Mouse (Mus musculus): ENCODE data around the gene Tle6.
A peak's percentile ranks its signal among the peaks of the same experiment; 100 is the strongest.

Gene Tle6

GRCm38 (mm10) chr10:81600738-81601203, at the start of gene Tle6:
Gene Tle6 (minus strand): TSS chr10:81601073.
- DNase-seq = peak; percentile 97 to 98

GRCm38 (mm10) chr10:81648803-81649775, 48.2 kb upstream of the Tle6 start, which contains the start of gene Gm10778:
Gene Gm10778 (plus strand): TSS chr10:81649059.
- peak; percentile 89 to 91 for DNase-seq

- peak; percentile 12 to 48 for DNase-seq
Observed at GRCm38 (mm10) chr10:81646015-81646555, 45.2 kb upstream of the Tle6 start.

- DNase-seq = peak in 1 of 2 experiments; percentile 1
Observed at GRCm38 (mm10) chr10:81645391-81645790, 44.5 kb upstream of the Tle6 start.

GRCm38 (mm10) chr10:81644716-81645115, 43.8 kb upstream of the Tle6 start:
- DNase-seq = peak; percentile 19 to 25

GRCm38 (mm10) chr10:81644162-81644561, 43.3 kb upstream of the Tle6 start:
- DNase-seq = no peak

GRCm38 (mm10) chr10:81643449-81644055, 42.7 kb upstream of the Tle6 start:
- peak; percentile 98 to 99 for DNase-seq

GRCm38 (mm10) chr10:81642648-81643448, 42.0 kb upstream of the Tle6 start:
- peak in 1 of 2 experiments; percentile 34 for DNase-seq

GRCm38 (mm10) chr10:81641978-81642647, 41.2 kb upstream of the Tle6 start:
- DNase-seq = peak; percentile 35 to 57

GRCm38 (mm10) chr10:81641566-81641965, 40.7 kb upstream of the Tle6 start:
- peak; percentile 9 to 11 for DNase-seq

GRCm38 (mm10) chr10:81640825-81641224, 40.0 kb upstream of the Tle6 start:
- DNase-seq = peak in 1 of 2 experiments; percentile 35

- peak in 1 of 2 experiments; percentile 3 for DNase-seq
Observed at GRCm38 (mm10) chr10:81638101-81638500, 37.2 kb upstream of the Tle6 start.

GRCm38 (mm10) chr10:81636338-81636737, 35.5 kb upstream of the Tle6 start:
- peak in 1 of 2 experiments; percentile 3 for DNase-seq

- DNase-seq = peak; percentile 77 to 87
Observed at GRCm38 (mm10) chr10:81633253-81634099, 32.6 kb upstream of the Tle6 start.

- DNase-seq = no peak
Observed at GRCm38 (mm10) chr10:81628390-81628789, 27.5 kb upstream of the Tle6 start, which contains the start of gene Ankrd24. Gene Ankrd24 (plus strand): TSS chr10:81628540.

- peak in 1 of 2 experiments; percentile 63 for DNase-seq
Observed at GRCm38 (mm10) chr10:81627836-81628220, 27.0 kb upstream of the Tle6 start.

- DNase-seq = peak; percentile 92 to 95
Observed at GRCm38 (mm10) chr10:81626994-81627835, 26.3 kb upstream of the Tle6 start, which contains the start of gene Sirt6. Gene Sirt6 (minus strand): TSS chr10:81627797.

- peak in 1 of 2 experiments; percentile 36 for DNase-seq
Observed at GRCm38 (mm10) chr10:81626101-81626993, 25.5 kb upstream of the Tle6 start.
